Mouse (Mus musculus) thymus, postnatal 25 days (tissue): ENCODE measurements around the gene Lhfpl5.

Experiments
- DNase-seq: peaks from one replicate; pipeline ENCODE4 v3.0.0; 2022

Lhfpl5 gene

GRCm38 (mm10) chr17:28628248-28629124 lies 53.0 kb downstream of the Lhfpl5 start:
- no peak for DNase-seq

GRCm38 (mm10) chr17:28629125-28629524 lies 53.7 kb downstream of the Lhfpl5 start:
- no peak for DNase-seq
